7 mouse cellular contexts compared by ENCODE assay signal in genomic region chr17:73950062-73950735, GRCm38 (mm10). TPM values are rescaled to one million over a fixed set of nuclear protein-coding genes. Genes with fewer than 3 reads are reported as not detected.
DNase-seq lines count a peak whose midpoint lies in the region; ATAC-seq and TF ChIP-seq lines count a peak whose summit lies in the region.

Gene Xdh, minus strand, starts transcription at chr17:73950196.

- H3K27ac ChIP-seq in heart, adult 2 months, result peak within 1 kb of the TSS; percentile 88

- H3K9ac ChIP-seq in heart, adult 2 months (ENCODE audit: low read depth, low read length), result peak within 1 kb of the TSS; percentile 81

- TF ChIP-seq POLR2A in heart, adult 2 months (IDR thresholded peaks at IDR 0.05; ENCODE audit: insufficient read depth, low read depth, low read length), result peak; percentile 99

- H3K27me3 ChIP-seq in heart, adult 2 months (ENCODE audit: control insufficient read depth, insufficient read depth, low read length), result no peaks in the 10 kb centered on the region

- H3K4me1 ChIP-seq in heart, adult 2 months (ENCODE audit: control insufficient read depth, insufficient read depth, low read length), result peaks cover 15% of the 10 kb centered on the region

- H3K4me3 ChIP-seq in heart, adult 2 months, result peak within 1 kb of the TSS; percentile 58

- 9% methylated on average over 13 of the region's 13 CpGs for WGBS in heart, adult 2 months

- no peaks in the 10 kb centered on the region for H3K79me2 ChIP-seq in heart, adult 2 months (replicated peaks; ENCODE audit: control insufficient read depth, insufficient read depth, low read length)

- no peak for TF ChIP-seq CTCF in heart, adult 2 months (IDR thresholded peaks at IDR 0.05)

- peak; percentile 17 for ATAC-seq in activated CD4-positive, CD25-positive, alpha-beta regulatory T cell, adult 4 months

- peak; percentile 90; the same call in 1 of the 2 replicates for TF ChIP-seq EP300 in heart, adult 2 months (IDR thresholded peaks at IDR 0.05; ENCODE audit: insufficient read depth, low read depth, low read length)

- H3K36me3 ChIP-seq in heart, adult 2 months (ENCODE audit: control insufficient read depth, insufficient read depth, low read length), result peaks cover 6% of the 10 kb centered on the region

- peak; percentile 62 for DNase-seq in CD4-positive, CD25-positive, alpha-beta regulatory T cell, adult 2 months (ENCODE audit: low read depth, low spot score)
- peak; percentile 82 to 87 for DNase-seq in heart, adult 2 months
- DNase-seq in kidney, postnatal 25 days, result peak; percentile 77 to 92
- DNase-seq in skeletal muscle tissue, adult 2 months (ENCODE audit: low read depth, low spot score), result peak; percentile 88
- no peak for DNase-seq in B cell, adult 2 months
- no peak for DNase-seq in left cerebral cortex, postnatal 14 days (ENCODE audit: low spot score in 2 of 2)

- intact Hi-C loops in heart, adult 2 months (cut with DNase I), result no loop called here
- intact Hi-C loops in left cerebral cortex, postnatal 14 days (cut with DNase I), result no loop called here

RNA-seq across cellular contexts. Expression of gene Xdh, which starts in this region (rescaled TPM):
- polyA plus RNA-seq in activated CD4-positive, CD25-positive, alpha-beta regulatory T cell, adult 4 months (2017; shearing (Covaris generic)), result 10 to 100 TPM; 19.1 to 39.8 TPM
- 100 to 1,000 TPM; 134 to 187 TPM for total RNA-seq in heart, adult 2 months (2021)
- polyA plus RNA-seq in heart, adult 2 months (2012; rRNA removed), result 51.7 and 59.3 TPM in 2 replicates
- under 1 TPM; 0.77 to 0.99 TPM for total RNA-seq in left cerebral cortex, postnatal 14 days (2021)

Comparison
In these comparisons a context has a peak if more than half of its experiments do, and no peak if none do; other contexts are left out.
1. RNA of gene Xdh (total RNA-seq): 134 to 187 TPM in heart, adult 2 months; 0.77 to 0.99 TPM in left cerebral cortex, postnatal 14 days; every median in the first group is over 10 times any median in the second.
2. DNase-seq: peak in CD4-positive, CD25-positive, alpha-beta regulatory T cell, adult 2 months (single experiment), heart, adult 2 months (2 of 2), kidney, postnatal 25 days (2 of 2) and skeletal muscle tissue, adult 2 months (single experiment); none in B cell, adult 2 months (0 of 2) and left cerebral cortex, postnatal 14 days (0 of 2).